ENCODE assay signal across 13 mouse cellular contexts in genomic region chr6:147316140-147316539, GRCm38 (mm10). TPM values are rescaled to one million over a fixed set of nuclear protein-coding genes. Genes with fewer than 3 reads are reported as not detected.
"Had no signal": no experiment of that assay in that cellular context is flagged by ENCODE, and none has a peak within 500 bp of the region (broad histone marks: within the 10 kb centered on the region; RNA-seq: fewer than 3 reads in every experiment).

No protein-coding gene starts in this region.

- H3K9ac ChIP-seq: intestine, embryonic 15.5 days; midbrain, embryonic 13.5 days had no signal

- H3K27me3 ChIP-seq: intestine, embryonic 15.5 days; midbrain, embryonic 13.5 days had no signal

- H3K4me1 ChIP-seq: intestine, embryonic 15.5 days; midbrain, embryonic 13.5 days had no signal

- H3K36me3 ChIP-seq: intestine, embryonic 15.5 days; limb, embryonic 10.5 days; midbrain, embryonic 13.5 days had no signal

- H3K9me3 ChIP-seq: intestine, embryonic 15.5 days; limb, embryonic 10.5 days; midbrain, embryonic 13.5 days had no signal

- ATAC-seq: hindbrain, postnatal 0 days; intestine, embryonic 15.5 days; midbrain, embryonic 13.5 days had no signal

- H3K27ac ChIP-seq: hindbrain, postnatal 0 days; intestine, embryonic 15.5 days; left cerebral cortex, adult 2 months; limb, embryonic 10.5 days; midbrain, embryonic 13.5 days had no signal

- DNase-seq: kidney, adult 18-20 months; kidney, postnatal 25 days; lung, adult 2 months; lung, postnatal 10 days; lung, postnatal 4 days; right cerebral cortex, postnatal 14 days; thymus, postnatal 14 days had no signal

- H3K4me2 ChIP-seq: intestine, embryonic 15.5 days; midbrain, embryonic 13.5 days had no signal

- H3K4me3 ChIP-seq: intestine, embryonic 15.5 days; left cerebral cortex, adult 2 months; limb, embryonic 10.5 days; midbrain, embryonic 13.5 days had no signal

RNA-seq across cellular contexts. Expression of gene Pthlh, which starts 52.2 kb away (rescaled TPM):
- total RNA-seq: megakaryocyte-erythroid progenitor cell, adult 5-6 weeks had no signal
